Mouse (Mus musculus): ENCODE data around the gene Pygm. TPM values are rescaled to one million over a fixed set of nuclear protein-coding genes. Genes with fewer than 3 reads are reported as not detected.

Gene Pygm
- polyA plus RNA-seq, 1 experiment from 2014 or later = 2.7 TPM

- peak within 1 kb of the TSS; percentile 100 for H3K27ac ChIP-seq (replicated peaks)
- H3K9me3 ChIP-seq (replicated peaks) = no peaks in the 10 kb centered on the region
- peaks cover 27% of the 10 kb centered on the region for H3K4me1 ChIP-seq
- under 1% methylated on average over 85 of the region's 85 CpGs for WGBS
- no peaks in the 10 kb centered on the region for H3K27me3 ChIP-seq (ENCODE audit: low read depth, poor library complexity, severe bottlenecking)
- peak; percentile 100 for DNase-seq (ENCODE audit: low spot score)
- peaks cover 50% of the 10 kb centered on the region for H3K36me3 ChIP-seq
- H3K4me3 ChIP-seq = peak within 1 kb of the TSS; percentile 100
Observed at GRCm38 (mm10) chr19:6363411-6364240, 20.6 kb upstream of the Pygm start, which contains the start of gene Sf1. Gene Sf1 (plus strand): TSS chr19:6363690.

- Histone ChIP-seq H3K27me3 (ENCODE audit: low read depth, poor library complexity, severe bottlenecking) (no peaks in the 10 kb centered on the region), H3K27ac (replicated peaks) (peak overlapping the region; percentile 100), H3K36me3 (peaks cover 57% of the 10 kb centered on the region), H3K4me3 (peak overlapping the region; percentile 100), H3K4me1 (peaks cover 27% of the 10 kb centered on the region), H3K9me3 (replicated peaks) (no peaks in the 10 kb centered on the region)
- peak; percentile 88 for DNase-seq (ENCODE audit: low spot score)
- WGBS = under 1% methylated on average over 55 of the region's 55 CpGs
Observed at GRCm38 (mm10) chr19:6364317-6364725, 19.9 kb upstream of the Pygm start.

DNA sequence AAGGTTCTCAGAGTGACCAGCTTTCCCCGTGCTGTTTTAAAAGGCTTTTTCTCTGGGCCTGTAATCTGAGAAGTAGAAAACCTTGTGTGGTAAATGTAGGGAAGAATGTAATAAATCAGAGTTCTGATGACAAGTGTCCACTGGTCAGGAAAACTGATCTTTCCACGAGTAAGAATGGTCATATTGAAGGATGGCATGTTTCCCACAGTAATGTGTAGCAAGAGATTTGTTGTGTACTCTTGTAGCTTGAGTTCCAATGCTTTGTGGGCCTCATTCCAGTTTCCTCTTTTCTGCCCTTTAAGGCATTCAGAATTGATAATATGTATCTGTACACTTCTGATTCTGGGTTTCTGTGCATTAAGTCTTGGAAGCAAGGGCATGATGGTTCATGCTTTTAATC, 19.4 kb upstream of the Pygm start:
- peaks cover 27% of the 10 kb centered on the region for H3K4me1 ChIP-seq
- H3K9me3 ChIP-seq (replicated peaks) = no peaks in the 10 kb centered on the region
- no peak for DNase-seq (ENCODE audit: low spot score)
- no peaks in the 10 kb centered on the region for H3K27me3 ChIP-seq (ENCODE audit: low read depth, poor library complexity, severe bottlenecking)
- peak overlapping the region; percentile 100 for H3K27ac ChIP-seq (replicated peaks)
- peak overlapping the region; percentile 100 for H3K4me3 ChIP-seq
- H3K36me3 ChIP-seq = peaks cover 62% of the 10 kb centered on the region
- 11% methylated on average over 2 of the region's 2 CpGs for WGBS

DNA sequence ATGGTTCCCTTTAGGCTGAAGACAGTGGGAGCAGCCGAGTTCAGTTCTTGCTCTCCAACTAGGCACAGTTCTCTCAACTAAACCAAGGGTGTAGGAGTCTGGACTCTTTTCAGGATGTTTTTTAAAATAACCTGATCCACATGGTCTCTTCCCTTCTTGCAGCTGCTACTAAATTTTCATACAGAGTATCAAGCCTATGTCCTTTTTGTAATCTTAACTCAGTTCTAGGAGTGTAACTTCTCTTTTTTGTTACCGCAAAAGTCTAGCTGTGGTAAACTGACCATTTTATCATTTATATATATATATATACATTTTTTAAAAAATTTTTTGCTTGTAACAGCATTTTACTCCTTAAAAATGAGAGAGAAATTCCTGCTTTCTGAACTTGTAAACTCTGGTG, 14.0 kb upstream of the Pygm start:
- H3K4me1 ChIP-seq = peaks cover 24% of the 10 kb centered on the region
- no peak overlapping the region for H3K4me3 ChIP-seq
- DNase-seq (ENCODE audit: low spot score) = no peak
- H3K36me3 ChIP-seq = peaks cover 100% of the 10 kb centered on the region
- no peak overlapping the region for H3K27ac ChIP-seq (replicated peaks)
- H3K9me3 ChIP-seq (replicated peaks) = no peaks in the 10 kb centered on the region
- no peaks in the 10 kb centered on the region for H3K27me3 ChIP-seq (ENCODE audit: low read depth, poor library complexity, severe bottlenecking)
- 87% methylated on average over 2 of the region's 2 CpGs for WGBS

DNA sequence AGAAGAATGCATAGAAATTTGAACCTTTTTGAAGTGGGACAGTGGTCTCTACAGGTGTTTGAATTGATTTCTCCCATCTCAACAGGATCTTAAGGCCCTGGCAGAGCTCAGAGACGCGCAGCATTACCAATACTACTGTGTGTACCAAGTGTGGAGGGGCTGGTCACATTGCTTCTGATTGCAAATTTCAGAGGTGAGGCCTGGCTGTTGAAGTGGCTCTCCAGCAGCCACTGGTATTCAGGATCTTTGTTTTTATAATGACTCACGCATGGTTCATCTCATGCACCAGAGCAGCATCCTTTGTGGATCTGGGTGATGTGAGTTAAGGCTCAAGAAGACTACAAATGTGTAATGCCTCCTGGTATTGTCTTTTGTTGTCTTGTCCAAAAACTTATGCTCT, 11.8 kb upstream of the Pygm start:
- DNase-seq (ENCODE audit: low spot score) = no peak
- no peak overlapping the region for H3K4me3 ChIP-seq
- WGBS = 94% methylated on average over 3 of the region's 3 CpGs

GRCm38 (mm10) chr19:6373539-6374400, 10.4 kb upstream of the Pygm start:
- DNase-seq (ENCODE audit: low spot score) = peak; percentile 72
- peaks cover 100% of the 10 kb centered on the region for H3K36me3 ChIP-seq
- 75% methylated on average over 12 of the region's 12 CpGs for WGBS

More for the DNA sequence above, 11.8 kb upstream of the Pygm start:
- peaks cover 28% of the 10 kb centered on the region for H3K4me1 ChIP-seq
- H3K27ac ChIP-seq (replicated peaks) = no peak overlapping the region
- no peaks in the 10 kb centered on the region for H3K9me3 ChIP-seq (replicated peaks)
- H3K36me3 ChIP-seq = peaks cover 100% of the 10 kb centered on the region
- H3K27me3 ChIP-seq (ENCODE audit: low read depth, poor library complexity, severe bottlenecking) = no peaks in the 10 kb centered on the region

GRCm38 (mm10) chr19:6374571-6374970, 9.6 kb upstream of the Pygm start:
- Histone ChIP-seq H3K9me3 (replicated peaks) (no peaks in the 10 kb centered on the region), H3K4me1 (peaks cover 31% of the 10 kb centered on the region), H3K27ac (replicated peaks) (no peak overlapping the region), H3K36me3 (peaks cover 100% of the 10 kb centered on the region), H3K27me3 (ENCODE audit: low read depth, poor library complexity, severe bottlenecking) (no peaks in the 10 kb centered on the region), H3K4me3 (no peak overlapping the region)
- over 99% methylated on average over 10 of the region's 10 CpGs for WGBS
- no peak for DNase-seq (ENCODE audit: low spot score)

More at GRCm38 (mm10) chr19:6373539-6374400, 10.4 kb upstream of the Pygm start:
- H3K9me3 ChIP-seq (replicated peaks) = no peaks in the 10 kb centered on the region
- peaks cover 31% of the 10 kb centered on the region for H3K4me1 ChIP-seq
- no peaks in the 10 kb centered on the region for H3K27me3 ChIP-seq (ENCODE audit: low read depth, poor library complexity, severe bottlenecking)
- H3K27ac ChIP-seq (replicated peaks) = no peak overlapping the region
- no peak overlapping the region for H3K4me3 ChIP-seq

DNA sequence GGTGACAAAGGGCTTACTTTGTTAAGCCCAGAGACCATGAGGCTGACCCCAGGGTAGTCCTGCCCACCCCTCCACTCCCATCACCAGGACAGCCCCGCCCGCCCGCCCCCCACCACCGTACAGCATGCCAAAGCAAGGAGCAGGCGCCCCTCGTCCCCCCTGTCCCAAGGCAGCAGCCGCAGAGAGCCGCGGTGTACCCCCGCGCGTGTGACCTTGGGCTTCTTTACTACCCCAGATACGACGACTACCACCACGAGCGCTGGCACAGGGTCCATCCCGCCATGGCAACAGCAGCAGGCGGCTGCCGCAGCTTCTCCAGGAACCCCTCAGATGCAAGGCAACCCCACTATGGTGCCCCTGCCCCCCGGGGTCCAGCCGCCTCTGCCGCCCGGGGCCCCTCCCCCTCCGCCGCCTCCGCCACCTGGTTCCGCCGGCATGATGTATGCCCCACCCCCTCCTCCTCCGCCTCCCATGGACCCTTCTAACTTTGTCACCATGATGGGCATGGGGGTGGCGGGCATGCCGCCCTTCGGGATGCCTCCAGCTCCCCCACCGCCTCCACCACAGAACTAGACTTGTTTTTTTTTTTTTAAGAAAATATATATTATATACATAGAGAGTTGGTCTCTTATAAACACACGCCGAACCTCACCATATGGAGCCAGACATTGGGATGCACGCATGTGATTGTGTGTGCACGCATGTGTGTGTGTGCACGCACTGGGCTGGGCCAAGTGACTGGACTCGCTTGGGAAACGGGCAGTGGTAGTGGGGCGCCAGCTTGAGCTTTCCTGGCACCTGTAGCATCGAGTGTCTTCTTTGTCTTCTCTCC, 8.6 kb upstream of the Pygm start:
- no peaks in the 10 kb centered on the region for H3K27me3 ChIP-seq (ENCODE audit: low read depth, poor library complexity, severe bottlenecking)

GRCm38 (mm10) chr19:6376255-6376564, 8.0 kb upstream of the Pygm start:
- DNase-seq (ENCODE audit: low spot score) = peak; percentile 54
- Histone ChIP-seq H3K4me3 (no peak overlapping the region), H3K36me3 (peaks cover 98% of the 10 kb centered on the region), H3K27me3 (ENCODE audit: low read depth, poor library complexity, severe bottlenecking) (no peaks in the 10 kb centered on the region), H3K9me3 (replicated peaks) (no peaks in the 10 kb centered on the region), H3K4me1 (peaks cover 31% of the 10 kb centered on the region), H3K27ac (replicated peaks) (no peak overlapping the region)
- WGBS = 76% methylated on average over 14 of the region's 14 CpGs

More for the DNA sequence above, 8.6 kb upstream of the Pygm start:
- Histone ChIP-seq H3K9me3 (replicated peaks) (no peaks in the 10 kb centered on the region), H3K4me3 (no peak overlapping the region), H3K4me1 (peaks cover 31% of the 10 kb centered on the region), H3K27ac (replicated peaks) (no peak overlapping the region), H3K36me3 (peaks cover 98% of the 10 kb centered on the region)
- 93% methylated on average over 42 of the region's 42 CpGs for WGBS
- DNase-seq (ENCODE audit: low spot score) = no peak

- no peaks in the 10 kb centered on the region for H3K27me3 ChIP-seq (ENCODE audit: low read depth, poor library complexity, severe bottlenecking)
- no peak overlapping the region for H3K27ac ChIP-seq (replicated peaks)
- no peaks in the 10 kb centered on the region for H3K9me3 ChIP-seq (replicated peaks)
- DNase-seq (ENCODE audit: low spot score) = no peak
- H3K36me3 ChIP-seq = peaks cover 95% of the 10 kb centered on the region
- WGBS = 89% methylated on average over 2 of the region's 2 CpGs
- H3K4me1 ChIP-seq = peaks cover 31% of the 10 kb centered on the region
- no peak overlapping the region for H3K4me3 ChIP-seq
Observed at GRCm38 (mm10) chr19:6376643-6377042, 7.6 kb upstream of the Pygm start.

DNA sequence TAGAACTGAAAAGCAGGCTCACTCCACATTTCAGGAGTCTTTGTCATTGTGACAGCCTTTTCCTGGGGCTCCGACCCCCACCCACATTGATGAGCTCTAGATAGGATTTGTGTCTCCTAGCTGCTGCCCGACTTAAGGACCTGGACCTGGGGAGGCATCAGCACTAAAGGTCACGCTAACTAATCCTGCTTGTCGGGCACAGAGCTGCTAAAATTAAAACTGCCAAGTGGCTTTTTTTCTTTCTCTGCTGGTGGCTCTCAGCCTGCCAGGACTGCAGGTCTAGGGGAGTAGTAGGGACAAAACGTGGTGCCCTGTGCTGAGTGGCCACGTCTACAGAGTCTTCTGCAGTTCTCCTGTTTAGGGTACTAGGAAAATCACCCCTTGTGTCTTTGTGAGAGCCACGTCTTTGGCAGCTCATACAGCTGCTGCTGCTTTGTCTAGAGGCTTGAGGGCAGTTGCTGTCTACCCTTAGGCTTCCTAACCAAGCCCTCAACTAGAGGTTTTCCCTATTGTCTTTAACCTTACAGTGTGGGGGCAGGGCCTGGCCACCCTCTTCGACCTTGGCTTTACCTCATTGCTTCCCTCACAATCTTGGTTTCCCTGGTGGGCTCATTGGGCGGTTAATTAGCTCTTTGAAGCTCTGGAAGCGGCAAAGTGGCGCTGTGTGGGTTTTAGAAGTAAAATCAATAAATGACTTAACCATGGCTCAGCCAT, 6.7 kb upstream of the Pygm start:
- H3K4me3 ChIP-seq = no peak overlapping the region
- WGBS = 70% methylated on average over 11 of the region's 11 CpGs
- no peaks in the 10 kb centered on the region for H3K27me3 ChIP-seq (ENCODE audit: low read depth, poor library complexity, severe bottlenecking)
- peaks cover 87% of the 10 kb centered on the region for H3K36me3 ChIP-seq
- DNase-seq (ENCODE audit: low spot score) = peak; percentile 46
- H3K27ac ChIP-seq (replicated peaks) = no peak overlapping the region; the same call in 1 of the 2 replicates
- no peaks in the 10 kb centered on the region for H3K9me3 ChIP-seq (replicated peaks)
- peaks cover 32% of the 10 kb centered on the region for H3K4me1 ChIP-seq
